Mouse (Mus musculus): ENCODE measurements at regions not wholly inside any gene's neighbourhood (a gene's known extent, or its start where the extent isn't known, plus 50 kb on each side); places are given as distances from the start of the nearest gene placed in this dataset.

GRCm38 (mm10) chr1:64275865-64276264 lies 153.8 kb upstream of the Klf7 start:
- Histone ChIP-seq H3K4me3 (no peak overlapping the region), H3K9me3 (no peaks in the 10 kb centered on the region), H3K4me1 (replicated peaks) (no peaks in the 10 kb centered on the region), H3K9ac (no peak overlapping the region), H3K27ac (no peak overlapping the region), H3K36me3 (no peaks in the 10 kb centered on the region), H3K27me3 (no peaks in the 10 kb centered on the region), H3K4me2 (no peak overlapping the region)
- ATAC-seq (ENCODE audit: low FRiP score): no peak

- 76% methylated on average over 3 of the region's 3 CpGs for WGBS
Observed at GRCm38 (mm10) chr1:64275086-64275802, 153.2 kb upstream of the Klf7 start.

GRCm38 (mm10) chr1:64257237-64257636 lies 135.2 kb upstream of the Klf7 start:
- H3K27ac ChIP-seq: no peak overlapping the region
- H3K4me1 ChIP-seq (replicated peaks): peaks cover 25% of the 10 kb centered on the region
- ATAC-seq (ENCODE audit: low FRiP score): no peak
- H3K27me3 ChIP-seq: no peaks in the 10 kb centered on the region
- no peak overlapping the region for H3K9ac ChIP-seq
- no peaks in the 10 kb centered on the region for H3K9me3 ChIP-seq
- no peak overlapping the region for H3K4me2 ChIP-seq
- H3K36me3 ChIP-seq: no peaks in the 10 kb centered on the region
- no peak overlapping the region for H3K4me3 ChIP-seq
- WGBS: 34% methylated on average over 2 of the region's 2 CpGs

More at GRCm38 (mm10) chr1:64275086-64275802, 153.2 kb upstream of the Klf7 start:
- H3K4me2 ChIP-seq: no peak overlapping the region
- ATAC-seq (ENCODE audit: low FRiP score): no peak
- no peaks in the 10 kb centered on the region for H3K27me3 ChIP-seq
- H3K4me1 ChIP-seq (replicated peaks): no peaks in the 10 kb centered on the region
- H3K36me3 ChIP-seq: no peaks in the 10 kb centered on the region
- no peak overlapping the region for H3K27ac ChIP-seq
- no peaks in the 10 kb centered on the region for H3K9me3 ChIP-seq
- H3K4me3 ChIP-seq: no peak overlapping the region
- H3K9ac ChIP-seq: no peak overlapping the region

DNA sequence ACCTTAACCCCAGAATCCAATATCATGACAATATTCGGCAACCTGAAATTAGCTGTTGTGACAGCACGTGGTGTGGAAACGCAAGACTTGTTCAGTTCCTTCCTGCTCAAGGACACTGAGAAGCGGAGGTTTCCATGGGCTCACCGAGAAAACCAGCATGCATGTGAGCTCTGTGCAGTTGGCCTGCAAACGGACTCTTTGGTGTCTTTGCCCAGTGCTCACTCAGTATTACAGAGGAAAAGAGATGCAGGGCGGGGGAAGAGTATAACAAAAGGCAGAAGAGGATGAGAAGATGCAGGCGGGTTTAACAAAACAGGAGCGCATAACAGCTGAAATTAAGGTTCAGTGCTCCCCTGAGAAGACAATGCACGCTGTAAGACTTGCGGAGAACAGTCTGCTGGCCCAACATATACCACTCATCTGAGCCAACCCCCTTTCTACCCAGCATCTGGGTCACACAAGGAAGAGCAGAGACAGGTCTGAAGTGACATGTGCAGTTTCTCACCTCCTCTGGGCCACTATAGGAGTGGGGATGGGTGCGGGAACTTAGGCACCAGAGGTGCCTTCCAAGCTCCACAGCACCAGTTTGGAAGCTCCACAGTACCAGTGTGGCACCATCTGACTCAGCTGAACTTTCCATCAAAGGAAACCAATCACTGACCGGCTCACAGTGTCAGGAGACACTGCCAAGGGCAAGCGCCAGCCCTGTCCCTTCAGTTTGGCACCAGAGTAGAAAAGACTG lies 133.6 kb upstream of the Klf7 start:
- H3K4me2 ChIP-seq: no peak overlapping the region
- ATAC-seq (ENCODE audit: low FRiP score): peak; percentile 54; the same call in 1 of the 2 replicates
- no peaks in the 10 kb centered on the region for H3K36me3 ChIP-seq
- no peaks in the 10 kb centered on the region for H3K9me3 ChIP-seq
- WGBS: 54% methylated on average over 14 of the region's 14 CpGs
- H3K27ac ChIP-seq: peak overlapping the region; percentile 48
- peaks cover 25% of the 10 kb centered on the region for H3K4me1 ChIP-seq (replicated peaks)
- no peak overlapping the region for H3K9ac ChIP-seq
- no peak overlapping the region for H3K4me3 ChIP-seq
- no peaks in the 10 kb centered on the region for H3K27me3 ChIP-seq

- H3K36me3 ChIP-seq: no peaks in the 10 kb centered on the region
- H3K9me3 ChIP-seq: no peaks in the 10 kb centered on the region
- no peak overlapping the region for H3K27ac ChIP-seq
- peaks cover 25% of the 10 kb centered on the region for H3K4me1 ChIP-seq (replicated peaks)
- H3K4me2 ChIP-seq: no peak overlapping the region
- no peak overlapping the region for H3K9ac ChIP-seq
- no peaks in the 10 kb centered on the region for H3K27me3 ChIP-seq
- 69% methylated on average over 8 of the region's 8 CpGs for WGBS
- ATAC-seq (ENCODE audit: low FRiP score): 0 out of 2 replicates have a peak, but pooled peaks have one; percentile 36
- H3K4me3 ChIP-seq: no peak overlapping the region
Observed at GRCm38 (mm10) chr1:64254673-64255072, 132.6 kb upstream of the Klf7 start.

- Histone ChIP-seq H3K36me3 (no peaks in the 10 kb centered on the region), H3K4me1 (replicated peaks) (peaks cover 25% of the 10 kb centered on the region), H3K9me3 (no peaks in the 10 kb centered on the region), H3K4me3 (no peak overlapping the region), H3K27ac (no peak overlapping the region), H3K27me3 (no peaks in the 10 kb centered on the region), H3K4me2 (no peak overlapping the region), H3K9ac (no peak overlapping the region)
- no peak for ATAC-seq (ENCODE audit: low FRiP score)
- WGBS: 34% methylated on average over 8 of the region's 8 CpGs
Observed at GRCm38 (mm10) chr1:64253996-64254395, 131.9 kb upstream of the Klf7 start.

DNA sequence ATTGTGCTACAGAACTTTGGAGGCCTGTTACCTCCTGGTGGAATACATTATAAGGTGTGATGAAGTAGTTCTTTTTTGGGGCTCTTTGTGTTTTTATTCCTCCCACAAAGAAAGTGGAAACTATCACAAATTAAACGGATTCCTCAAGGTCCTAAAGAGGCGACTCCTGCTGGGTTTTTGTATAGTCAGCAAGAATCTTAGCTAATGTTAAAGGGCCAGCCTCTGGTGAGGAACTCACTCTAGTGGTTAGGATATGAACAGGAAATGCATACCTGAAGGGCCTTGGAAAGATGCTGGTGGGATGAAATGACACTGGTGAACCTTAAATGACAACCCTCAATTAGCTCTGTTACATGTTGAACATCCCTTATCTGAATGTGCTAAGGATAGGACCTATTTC lies 120.3 kb upstream of the Klf7 start:
- Histone ChIP-seq H3K4me2 (no peak overlapping the region), H3K27me3 (no peaks in the 10 kb centered on the region), H3K9ac (no peak overlapping the region), H3K27ac (no peak overlapping the region), H3K36me3 (no peaks in the 10 kb centered on the region), H3K9me3 (no peaks in the 10 kb centered on the region), H3K4me1 (replicated peaks) (no peaks in the 10 kb centered on the region), H3K4me3 (no peak overlapping the region)
- ATAC-seq (ENCODE audit: low FRiP score): no peak
- WGBS: 45% methylated on average over 2 of the region's 2 CpGs

DNA sequence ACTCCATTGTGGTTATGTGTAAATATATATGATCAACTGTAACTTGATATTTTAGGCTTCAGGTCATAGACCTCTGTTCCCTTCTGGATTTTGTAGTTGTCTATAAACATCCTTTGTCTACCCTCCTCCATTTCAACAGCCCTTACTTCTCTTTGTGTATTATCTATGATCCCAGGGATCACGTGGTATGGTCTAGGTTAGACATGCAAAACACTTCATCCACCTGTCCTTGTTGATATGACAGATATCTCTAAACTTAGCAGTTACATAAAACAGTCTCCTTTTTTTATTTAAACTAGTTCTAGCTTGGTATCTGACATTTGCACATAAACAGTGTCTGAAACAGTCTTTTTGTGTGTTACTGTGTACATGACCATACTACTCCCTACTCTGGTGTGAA lies 107.6 kb upstream of the Klf7 start:
- no peak for ATAC-seq (ENCODE audit: low FRiP score)
- H3K9ac ChIP-seq: no peak overlapping the region

DNA sequence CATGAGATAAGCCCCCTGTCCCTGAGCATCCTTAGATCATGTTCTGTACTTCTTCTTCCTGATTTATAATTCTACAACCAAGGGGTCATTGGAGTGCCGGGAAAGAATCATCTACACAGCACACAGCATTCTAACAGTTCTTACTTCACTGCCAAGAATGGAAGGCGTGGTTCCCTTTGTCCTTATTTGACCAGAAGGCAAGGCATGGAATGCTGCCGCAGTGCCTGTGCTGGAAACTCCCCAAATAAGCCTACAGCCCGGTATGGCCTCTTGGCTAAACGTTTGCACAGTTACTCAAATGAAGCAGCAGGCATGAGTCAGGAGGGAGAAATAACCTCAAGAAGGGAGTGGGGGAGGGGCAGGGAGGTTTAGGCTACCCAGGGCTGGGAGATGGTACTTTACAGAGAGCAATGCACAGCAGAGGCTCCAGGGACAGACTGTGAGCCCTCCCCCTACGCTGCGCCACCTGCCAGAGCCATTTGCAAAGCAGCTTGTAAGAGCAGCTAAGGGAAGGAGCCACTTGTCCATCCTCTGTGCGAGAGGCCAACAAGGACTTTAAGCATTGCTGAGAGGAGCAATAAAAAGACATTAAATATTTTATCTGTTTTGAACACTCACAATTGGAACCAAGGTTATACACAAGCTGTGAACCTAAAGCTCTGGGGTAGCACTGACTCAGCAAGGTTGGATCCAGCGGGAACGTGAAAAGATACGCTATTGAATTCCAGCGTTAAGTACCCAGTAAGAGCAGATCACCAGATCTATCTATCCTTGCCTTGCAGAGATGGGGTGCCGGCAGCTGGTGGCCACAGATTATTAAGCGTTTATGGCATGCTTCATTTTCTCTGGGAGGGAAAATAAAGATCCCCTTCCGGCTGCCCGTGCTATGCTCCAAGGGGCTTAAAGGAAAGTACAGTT lies 104.2 kb upstream of the Klf7 start:
- no peak overlapping the region for H3K4me3 ChIP-seq
- H3K36me3 ChIP-seq: no peaks in the 10 kb centered on the region
- WGBS: 20% methylated on average over 16 of the region's 16 CpGs
- peak overlapping the region; percentile 78 for H3K27ac ChIP-seq
- no peak overlapping the region for H3K9ac ChIP-seq
- no peaks in the 10 kb centered on the region for H3K27me3 ChIP-seq
- ATAC-seq (ENCODE audit: low FRiP score): peak; percentile 85
- no peaks in the 10 kb centered on the region for H3K9me3 ChIP-seq
- peaks cover 41% of the 10 kb centered on the region for H3K4me1 ChIP-seq (replicated peaks)
- peak overlapping the region; percentile 20 for H3K4me2 ChIP-seq

More for the DNA sequence above, 107.6 kb upstream of the Klf7 start:
- Histone ChIP-seq H3K4me3 (no peak overlapping the region), H3K27ac (no peak overlapping the region), H3K36me3 (no peaks in the 10 kb centered on the region), H3K27me3 (no peaks in the 10 kb centered on the region), H3K9me3 (no peaks in the 10 kb centered on the region), H3K4me1 (replicated peaks) (peaks cover 21% of the 10 kb centered on the region), H3K4me2 (no peak overlapping the region)
- 89% methylated on average over 1 of the region's 1 CpGs for WGBS

- Histone ChIP-seq H3K36me3 (no peaks in the 10 kb centered on the region), H3K4me3 (no peak overlapping the region), H3K9ac (peak overlapping the region; percentile 26; the same call in 1 of the 2 replicates), H3K27me3 (no peaks in the 10 kb centered on the region), H3K27ac (peak overlapping the region; percentile 84), H3K4me1 (replicated peaks) (peaks cover 52% of the 10 kb centered on the region), H3K9me3 (no peaks in the 10 kb centered on the region), H3K4me2 (peak overlapping the region; percentile 14; the same call in 1 of the 2 replicates)
- 50% methylated on average over 19 of the region's 19 CpGs for WGBS
- ATAC-seq (ENCODE audit: low FRiP score): peak; percentile 62
Observed at GRCm38 (mm10) chr1:64223779-64224687, 102.0 kb upstream of the Klf7 start.

DNA sequence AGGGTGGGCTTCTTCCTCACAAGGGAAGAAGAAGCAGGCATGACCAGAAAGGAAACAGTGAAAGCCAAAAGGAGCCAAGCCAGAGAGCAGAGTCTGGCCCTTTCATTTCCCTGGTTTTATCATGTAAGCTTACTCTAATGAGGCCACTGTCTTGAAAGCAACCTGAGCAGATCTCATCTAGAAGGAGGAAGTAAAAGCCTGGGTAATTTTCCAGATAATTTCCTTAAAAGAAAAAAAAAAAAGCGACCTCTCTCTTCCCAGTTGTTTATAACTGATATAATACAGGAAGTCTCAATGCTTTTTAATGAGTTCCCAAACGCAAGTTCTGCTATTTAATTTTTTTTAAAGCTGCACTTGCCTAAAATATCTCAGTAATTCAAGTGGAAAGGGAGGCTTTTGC lies 100.4 kb upstream of the Klf7 start:
- peaks cover 52% of the 10 kb centered on the region for H3K4me1 ChIP-seq (replicated peaks)
- H3K36me3 ChIP-seq: no peaks in the 10 kb centered on the region
- H3K9me3 ChIP-seq: no peaks in the 10 kb centered on the region
- 85% methylated on average over 2 of the region's 2 CpGs for WGBS
- H3K9ac ChIP-seq: no peak overlapping the region
- peak overlapping the region; percentile 84 for H3K27ac ChIP-seq
- H3K4me3 ChIP-seq: no peak overlapping the region
- ATAC-seq (ENCODE audit: low FRiP score): no peak
- no peaks in the 10 kb centered on the region for H3K27me3 ChIP-seq
- no peak overlapping the region for H3K4me2 ChIP-seq
